Mouse (Mus musculus): ENCODE data around the gene Vmn2r6. TPM values are rescaled to one million over a fixed set of nuclear protein-coding genes. Genes with fewer than 3 reads are reported as not detected.
"Not testable (repeated sequence)": the region's sequence is repeated elsewhere in the genome, so short reads cannot be mapped to it uniquely, and the experiment has no call there.

Gene Vmn2r6
- not detected in 2 replicates for polyA plus RNA-seq (2015; fragmentation: Nextera tagmentation; extraction: Ambion mirVana)

GRCm38 (mm10) chr3:64565730-64566129, at the start of gene Vmn2r6:
TSS of gene Vmn2r6 (minus strand) at chr3:64565830.
- not testable (repeated sequence) for H3K9me3 ChIP-seq; H3K9ac ChIP-seq (replicated peaks); H3K4me1 ChIP-seq (replicated peaks); H3K36me3 ChIP-seq; ATAC-seq; H3K27me3 ChIP-seq; H3K27ac ChIP-seq; H3K4me2 ChIP-seq (replicated peaks); H3K4me3 ChIP-seq (replicated peaks)
- 96% methylated on average over 2 of the region's 2 CpGs for WGBS

DNA sequence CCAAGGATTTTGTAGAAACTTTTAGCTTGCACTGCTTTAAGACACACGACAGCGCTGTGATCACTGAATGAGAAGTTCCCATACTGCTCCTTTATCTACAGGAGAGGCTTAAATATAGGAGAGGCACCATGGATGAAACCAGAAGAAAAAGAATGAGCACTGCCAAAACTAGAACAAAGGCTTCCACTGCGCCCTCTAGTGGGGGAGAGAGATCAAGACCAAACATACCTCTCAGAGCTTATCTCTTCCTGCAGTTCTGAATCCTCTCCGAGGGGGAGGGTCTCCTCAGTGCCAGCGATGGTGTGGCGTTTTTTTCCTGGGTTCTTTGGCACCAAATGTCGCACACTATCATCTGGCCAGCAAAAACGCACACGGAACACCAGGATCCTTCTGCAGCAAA, 22.0 kb upstream of the Vmn2r6 start:
- Histone ChIP-seq H3K9ac (replicated peaks) (no peak overlapping the region), H3K27ac (no peak overlapping the region), H3K9me3 (no peaks in the 10 kb centered on the region), H3K4me3 (replicated peaks) (no peak overlapping the region), H3K27me3 (no peaks in the 10 kb centered on the region), H3K36me3 (no peaks in the 10 kb centered on the region), H3K4me1 (replicated peaks) (no peaks in the 10 kb centered on the region), H3K4me2 (replicated peaks) (no peak overlapping the region)
- WGBS = 65% methylated on average over 9 of the region's 9 CpGs
- ATAC-seq = no peak

DNA sequence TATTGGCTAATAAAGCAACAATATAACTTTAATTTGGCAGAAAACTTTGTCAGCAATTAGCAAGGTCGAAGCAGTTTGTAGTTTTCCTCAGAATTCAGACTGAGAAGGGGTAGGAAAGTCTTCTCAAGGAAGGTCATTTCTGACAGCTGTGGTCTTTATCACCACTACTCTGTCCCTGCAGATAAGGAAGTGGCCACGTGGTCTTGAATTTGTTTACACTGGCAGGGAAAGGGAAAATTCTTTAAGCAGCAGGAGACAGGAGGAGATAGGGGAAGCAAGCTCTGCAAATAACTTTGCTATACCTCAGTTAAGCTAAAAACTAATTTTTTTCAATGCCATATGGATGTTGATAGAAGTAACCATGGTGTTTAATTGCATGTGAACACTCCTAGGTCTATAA, 3.2 kb upstream of the Vmn2r6 start:
- 61% methylated on average over 2 of the region's 2 CpGs for WGBS
- not testable (repeated sequence) for H3K9me3 ChIP-seq; H3K4me2 ChIP-seq (replicated peaks); H3K36me3 ChIP-seq; H3K4me1 ChIP-seq (replicated peaks); H3K27ac ChIP-seq; H3K4me3 ChIP-seq (replicated peaks); H3K9ac ChIP-seq (replicated peaks); ATAC-seq; H3K27me3 ChIP-seq

DNA sequence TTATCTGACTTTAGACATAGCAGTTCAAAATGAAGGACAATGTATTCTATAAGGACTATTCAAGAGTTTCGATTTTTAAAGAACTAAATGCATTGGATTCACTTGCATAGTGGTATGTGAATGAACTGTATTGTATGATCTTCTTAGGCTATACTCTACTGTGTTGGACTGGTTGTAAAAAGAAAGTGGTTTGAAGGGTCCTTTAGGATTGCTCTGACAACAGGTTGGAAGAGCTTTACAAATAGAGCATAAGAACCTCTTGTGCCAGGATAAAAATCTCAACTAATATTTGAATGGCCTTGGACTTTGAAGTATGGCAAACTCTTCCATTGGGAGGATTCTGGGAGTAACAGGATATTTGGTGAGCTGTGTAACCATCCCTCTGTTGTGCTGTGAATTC, 42.0 kb downstream of the Vmn2r6 start:
- H3K4me1 ChIP-seq (replicated peaks); H3K36me3 ChIP-seq; H3K27ac ChIP-seq; H3K9me3 ChIP-seq; H3K9ac ChIP-seq (replicated peaks); H3K27me3 ChIP-seq; H3K4me3 ChIP-seq (replicated peaks); H3K4me2 ChIP-seq (replicated peaks); ATAC-seq: not testable (repeated sequence)
- WGBS = 85% methylated on average over 1 of the region's 1 CpGs

- ATAC-seq; H3K4me2 ChIP-seq (replicated peaks); H3K9me3 ChIP-seq; H3K27me3 ChIP-seq; H3K4me3 ChIP-seq (replicated peaks); H3K9ac ChIP-seq (replicated peaks); H3K4me1 ChIP-seq (replicated peaks); H3K27ac ChIP-seq; H3K36me3 ChIP-seq: not testable (repeated sequence)
- 67% methylated on average over 1 of the region's 2 CpGs for WGBS
These were observed 55.9 kb downstream of the Vmn2r6 start, which contains the start of gene Vmn2r5 for GRCm38 (mm10) chr3:64509742-64510141. TSS of gene Vmn2r5 (minus strand) at chr3:64509842.

Other genes starting within 250 kb of the Vmn2r6 start
- not detected in 2 replicates for gene Vmn2r4, start 150.5 kb downstream of the Vmn2r6 start, polyA plus RNA-seq (2015; fragmentation: Nextera tagmentation; extraction: Ambion mirVana)
- gene Vmn2r5, start 56.0 kb downstream of the Vmn2r6 start, polyA plus RNA-seq (2015; fragmentation: Nextera tagmentation; extraction: Ambion mirVana) = not detected in 2 replicates

Data from midbrain, embryonic 13.5 days (tissue).